Mouse (Mus musculus) cortical plate, adult 2 months (tissue): ENCODE results near the gene Yif1a. TPM values are rescaled to one million over a fixed set of nuclear protein-coding genes. Genes with fewer than 3 reads are reported as not detected.

Source experiments
- H3K27ac ChIP-seq: fragments of 200-500 bp; 2 replicates; pipeline ENCODE4 v1.5.1; 2012; ENCODE audit warnings: low read length, control low read depth, inconsistent platforms; ENCODE audit not compliant: insufficient read depth
- H3K4me1 ChIP-seq: fragments of 200-500 bp; 2 replicates; pipeline ENCODE4 v1.6.1; 2011; ENCODE audit warnings: low read length; ENCODE audit not compliant: control insufficient read depth, insufficient read depth
- H3K4me3 ChIP-seq: fragments of 200-500 bp; 2 replicates; pipeline ENCODE4 v1.5.1; 2011; ENCODE audit warnings: mild to moderate bottlenecking, low read length, control low read depth; ENCODE audit not compliant: insufficient read depth
- CTCF ChIP-seq: fragments of 200-500 bp; IDR thresholded peaks from 2 replicates; pipeline ENCODE4 v1.5.1; 2011; ENCODE audit warnings: mild to moderate bottlenecking, control low read depth, low read length; ENCODE audit not compliant: insufficient read depth; ENCODE audit errors: extremely low read depth
- POLR2A ChIP-seq: fragments of 200-500 bp; IDR thresholded peaks from 2 replicates; pipeline ENCODE4 v1.6.1; 2011; ENCODE audit warnings: mild to moderate bottlenecking, low read length, control low read depth; ENCODE audit not compliant: insufficient read depth; ENCODE audit errors: extremely low read depth
- polyA plus RNA-seq: library from polyadenylated mRNA; depleted of rRNA; stranded (reverse); fragments of >200 nt; gene quantifications from 2 replicates; pipeline ENCODE4 v1.2.3, GENCODE M21; 2012; rRNA removed

The Yif1a gene
- polyA plus RNA-seq, 1 experiment, result 56.2 TPM

GRCm38 (mm10) chr19:5109659-5110453 is 21.5 kb downstream of the Yif1a start:
- TF ChIP-seq CTCF, result peak; percentile 23; the same call in 1 of the 2 replicates
- TF ChIP-seq POLR2A, result no peak
- H3K4me1 ChIP-seq, result peaks cover 10% of the 10 kb centered on the region; the same call in 1 of the 2 replicates
- H3K4me3 ChIP-seq, result no peak overlapping the region
- H3K27ac ChIP-seq, result no peak overlapping the region

- Histone ChIP-seq H3K27ac (no peak overlapping the region; the same call in 1 of the 2 replicates), H3K4me1 (peaks cover 5% of the 10 kb centered on the region; the same call in 1 of the 2 replicates), H3K4me3 (no peak overlapping the region)
- TF ChIP-seq CTCF (no peak), POLR2A (no peak)
Measured at GRCm38 (mm10) chr19:5113783-5114182, 25.4 kb downstream of the Yif1a start.

GRCm38 (mm10) chr19:5117494-5118383 is 29.4 kb downstream of the Yif1a start:
- peaks cover 5% of the 10 kb centered on the region; the same call in 1 of the 2 replicates for H3K4me1 ChIP-seq
- H3K27ac ChIP-seq, result peak overlapping the region; percentile 87
- H3K4me3 ChIP-seq, result peak overlapping the region; percentile 77
- TF ChIP-seq POLR2A, result peak; percentile 25; the same call in 1 of the 2 replicates
- peak; percentile 73 for TF ChIP-seq CTCF

GRCm38 (mm10) chr19:5118384-5118698 is 30.0 kb downstream of the Yif1a start, which contains the start of gene Klc2:
Klc2 (minus strand) TSS chr19:5118560.
- TF ChIP-seq CTCF (no peak), POLR2A (no peak; the same call in 1 of the 2 replicates)

GRCm38 (mm10) chr19:5122492-5122891 is 34.2 kb downstream of the Yif1a start:
- Histone ChIP-seq H3K4me1 (no peaks in the 10 kb centered on the region), H3K27ac (no peak overlapping the region), H3K4me3 (no peak overlapping the region)
- TF ChIP-seq POLR2A (no peak), CTCF (no peak)

More at GRCm38 (mm10) chr19:5118384-5118698, 30.0 kb downstream of the Yif1a start, which contains the start of gene Klc2:
- Histone ChIP-seq H3K27ac (peak within 1 kb of the TSS; percentile 87), H3K4me3 (peak within 1 kb of the TSS; percentile 77), H3K4me1 (peaks cover 5% of the 10 kb centered on the region; the same call in 1 of the 2 replicates)

- no peak overlapping the region for H3K4me3 ChIP-seq
- H3K27ac ChIP-seq, result no peak overlapping the region
- H3K4me1 ChIP-seq, result no peaks in the 10 kb centered on the region
- TF ChIP-seq CTCF, result no peak
- no peak for TF ChIP-seq POLR2A
Measured at GRCm38 (mm10) chr19:5123241-5123640, 34.9 kb downstream of the Yif1a start.

- TF ChIP-seq CTCF (no peak), POLR2A (no peak)
- Histone ChIP-seq H3K4me1 (no peaks in the 10 kb centered on the region), H3K27ac (no peak overlapping the region), H3K4me3 (no peak overlapping the region)
Measured at GRCm38 (mm10) chr19:5124055-5124614, 35.8 kb downstream of the Yif1a start.

- H3K4me3 ChIP-seq, result no peak overlapping the region
- TF ChIP-seq CTCF, result peak; percentile 39
- no peak for TF ChIP-seq POLR2A
- no peaks in the 10 kb centered on the region for H3K4me1 ChIP-seq
- H3K27ac ChIP-seq, result no peak overlapping the region
Measured at GRCm38 (mm10) chr19:5129770-5130169, 41.4 kb downstream of the Yif1a start.

- TF ChIP-seq POLR2A (no peak), CTCF (no peak)
Measured at GRCm38 (mm10) chr19:5131237-5131636, 42.9 kb downstream of the Yif1a start.

GRCm38 (mm10) chr19:5139640-5140039 is 51.3 kb downstream of the Yif1a start:
- Histone ChIP-seq H3K4me3 (no peak overlapping the region), H3K27ac (no peak overlapping the region), H3K4me1 (no peaks in the 10 kb centered on the region; the same call in 1 of the 2 replicates)
- TF ChIP-seq POLR2A, result no peak
- TF ChIP-seq CTCF, result peak; percentile 32; the same call in 1 of the 2 replicates

More at GRCm38 (mm10) chr19:5131237-5131636, 42.9 kb downstream of the Yif1a start:
- no peaks in the 10 kb centered on the region for H3K4me1 ChIP-seq
- H3K4me3 ChIP-seq, result no peak overlapping the region
- no peak overlapping the region for H3K27ac ChIP-seq

Other genes starting within 250 kb of the Yif1a start
- gene Ccs, start 249.2 kb upstream of the Yif1a start, polyA plus RNA-seq, result 48.7 and 49.1 TPM in 2 replicates
- gene Ccdc87, start 249.2 kb upstream of the Yif1a start, polyA plus RNA-seq, result 2.0 and 2.1 TPM in 2 replicates
- gene Ctsf, start 233.4 kb upstream of the Yif1a start, polyA plus RNA-seq, result 133 and 142 TPM in 2 replicates
- gene Actn3, start 210.6 kb upstream of the Yif1a start, polyA plus RNA-seq, result 0.79 and 0.87 TPM in 2 replicates
- gene Zdhhc24, start 209.9 kb upstream of the Yif1a start, polyA plus RNA-seq, result 41.3 and 47.9 TPM in 2 replicates
- gene Bbs1, start 181.9 kb upstream of the Yif1a start, polyA plus RNA-seq, result 28.5 and 32.7 TPM in 2 replicates
- 51.5 and 54.5 TPM in 2 replicates for gene Dpp3, start 160.3 kb upstream of the Yif1a start, polyA plus RNA-seq
- 15.8 and 19.5 TPM in 2 replicates for gene Peli3, start 145.4 kb upstream of the Yif1a start, polyA plus RNA-seq
- 70.5 and 74.8 TPM in 2 replicates for gene Mrpl11, start 126.4 kb upstream of the Yif1a start, polyA plus RNA-seq
- 16.8 and 20.6 TPM in 2 replicates for gene Npas4, start 98.2 kb upstream of the Yif1a start, polyA plus RNA-seq
- 19.8 and 21.5 TPM in 2 replicates for gene Slc29a2, start 64.7 kb upstream of the Yif1a start, polyA plus RNA-seq
- gene B4gat1, start 49.7 kb upstream of the Yif1a start, polyA plus RNA-seq, result 106 and 111 TPM in 2 replicates
- 4.8 and 6.8 TPM in 2 replicates for gene AC124502.3, start 49.6 kb upstream of the Yif1a start, polyA plus RNA-seq
- 29.1 and 34.8 TPM in 2 replicates for gene Brms1, start 47.2 kb upstream of the Yif1a start, polyA plus RNA-seq
- 68.7 and 69.0 TPM in 2 replicates for gene Rin1, start 38.1 kb upstream of the Yif1a start, polyA plus RNA-seq
- 5.8 and 6.3 TPM in 2 replicates for gene Cd248, start 20.5 kb upstream of the Yif1a start, polyA plus RNA-seq
- gene Tmem151a, start 3.0 kb upstream of the Yif1a start, polyA plus RNA-seq, result 145 and 146 TPM in 2 replicates
- 399 and 461 TPM in 2 replicates for gene Cnih2, start 10.0 kb downstream of the Yif1a start, polyA plus RNA-seq
- 197 and 202 TPM in 2 replicates for gene Rab1b, start 18.5 kb downstream of the Yif1a start, polyA plus RNA-seq
- gene Klc2, start 30.0 kb downstream of the Yif1a start, polyA plus RNA-seq, result 234 and 242 TPM in 2 replicates
- 47.0 and 47.8 TPM in 2 replicates for gene Pacs1, start 184.6 kb downstream of the Yif1a start, polyA plus RNA-seq
- gene Sf3b2, start 206.9 kb downstream of the Yif1a start, polyA plus RNA-seq, result 151 and 159 TPM in 2 replicates
- 61.9 and 62.3 TPM in 2 replicates for gene Gal3st3, start 209.8 kb downstream of the Yif1a start, polyA plus RNA-seq
- gene Catsper1, start 247.2 kb downstream of the Yif1a start, polyA plus RNA-seq, result not detected in 2 replicates